Mouse (Mus musculus) neural tube, embryonic 13.5 days (tissue): Measurements from ENCODE around the gene Cntnap1. TPM values are rescaled to one million over a fixed set of nuclear protein-coding genes. Genes with fewer than 3 reads are reported as not detected.

ENCODE experiments used
- ATAC-seq: fragments of 200-750 bp; cut with Nextera tagmentation; 2 replicates; pipeline ENCODE4 v1.8.0; 2017; ENCODE audit warnings: low read depth, mild to moderate bottlenecking, moderate TSS enrichment, moderate library complexity
- H3K27ac ChIP-seq: fragments of 300-500 bp; sonication (generic); replicated peaks from 2 replicates; pipeline ENCODE4 v1.5.1; 2015; ENCODE audit warnings: moderate library complexity, mild to moderate bottlenecking, inconsistent platforms
- H3K27me3 ChIP-seq: fragments of 300-500 bp; sonication (generic); 2 replicates; pipeline ENCODE4 v1.6.1; 2015; ENCODE audit warnings: mild to moderate bottlenecking, inconsistent platforms
- H3K36me3 ChIP-seq: fragments of 300-500 bp; sonication (generic); 2 replicates; pipeline ENCODE4 v1.6.1; 2015; ENCODE audit warnings: mild to moderate bottlenecking, inconsistent platforms
- H3K4me1 ChIP-seq: fragments of 300-500 bp; sonication (generic); replicated peaks from 2 replicates; pipeline ENCODE4 v1.6.1; 2015; ENCODE audit warnings: inconsistent platforms
- H3K4me2 ChIP-seq: fragments of 300-500 bp; sonication (generic); 2 replicates; pipeline ENCODE4 v1.6.1; 2015; ENCODE audit warnings: inconsistent platforms, mild to moderate bottlenecking, moderate library complexity
- H3K4me3 ChIP-seq: fragments of 300-500 bp; sonication (generic); 2 replicates; pipeline ENCODE4 v1.5.1; 2015; ENCODE audit warnings: mild to moderate bottlenecking, inconsistent platforms
- H3K9ac ChIP-seq: fragments of 300-500 bp; sonication (generic); 2 replicates; pipeline ENCODE4 v1.6.1; 2015; ENCODE audit warnings: moderate library complexity, mild to moderate bottlenecking, inconsistent platforms
- H3K9me3 ChIP-seq: fragments of 300-500 bp; sonication (generic); 2 replicates; pipeline ENCODE4 v1.6.1; 2016; ENCODE audit warnings: inconsistent platforms
- WGBS: fragments of 180-500 bp; shearing (Covaris S2); methylation state at CpG from one replicate; pipeline ENCODE4 v1.1.7; 2015; 5-methylcytosine and 5-hydroxymethylcytosine counted together
- polyA plus RNA-seq: library from polyadenylated mRNA; unstranded; fragments of >200 nt; fragmentation: Nextera tagmentation; extraction: Ambion mirVana; gene quantifications from 2 replicates; pipeline ENCODE4 v1.2.1, GENCODE M21; 2015

The Cntnap1 gene
- polyA plus RNA-seq, 1 experiment from 2014 or later: 5.1 TPM

GRCm38 (mm10) chr11:101192646-101193045, 22.3 kb downstream of the Cntnap1 start:
- WGBS: 92% methylated on average over 6 of the region's 6 CpGs
- Histone ChIP-seq H3K4me2 (no peak overlapping the region), H3K36me3 (peaks cover 38% of the 10 kb centered on the region), H3K4me3 (no peak overlapping the region), H3K27me3 (no peaks in the 10 kb centered on the region), H3K4me1 (peaks cover 35% of the 10 kb centered on the region), H3K9ac (no peak overlapping the region), H3K27ac (no peak overlapping the region), H3K9me3 (no peaks in the 10 kb centered on the region)
- no peak for ATAC-seq

- ATAC-seq: no peak
- 87% methylated on average over 7 of the region's 7 CpGs for WGBS
- H3K36me3 ChIP-seq: peaks cover 42% of the 10 kb centered on the region
- H3K9me3 ChIP-seq: no peaks in the 10 kb centered on the region
- no peak overlapping the region for H3K27ac ChIP-seq
- H3K27me3 ChIP-seq: no peaks in the 10 kb centered on the region
- H3K9ac ChIP-seq: no peak overlapping the region
- H3K4me1 ChIP-seq: peaks cover 35% of the 10 kb centered on the region
- no peak overlapping the region for H3K4me3 ChIP-seq
- H3K4me2 ChIP-seq: no peak overlapping the region
Observed at GRCm38 (mm10) chr11:101193076-101193475, 22.8 kb downstream of the Cntnap1 start.

DNA sequence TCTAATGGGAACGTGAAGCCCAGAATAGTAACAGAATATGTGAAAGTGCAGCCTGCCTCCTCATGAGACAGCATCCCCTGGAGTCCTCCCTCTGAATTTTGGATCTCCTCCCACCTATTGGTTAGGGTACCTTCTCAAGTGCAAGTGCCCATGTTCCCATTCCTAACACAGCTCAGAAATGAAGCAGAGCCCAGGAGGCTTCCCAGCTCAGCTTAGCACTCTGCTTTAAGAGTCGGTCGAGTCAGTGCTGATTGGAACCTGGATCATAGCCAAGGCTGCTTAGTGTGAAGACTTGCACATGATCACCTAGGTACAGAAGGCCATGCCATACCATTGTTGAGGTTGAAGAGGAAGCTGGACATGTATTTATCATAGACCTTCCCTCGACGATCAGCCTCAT, 23.8 kb downstream of the Cntnap1 start:
- Histone ChIP-seq H3K27ac (no peak overlapping the region), H3K4me3 (no peak overlapping the region), H3K9me3 (no peaks in the 10 kb centered on the region), H3K9ac (no peak overlapping the region), H3K36me3 (peaks cover 53% of the 10 kb centered on the region), H3K4me1 (peaks cover 25% of the 10 kb centered on the region), H3K27me3 (no peaks in the 10 kb centered on the region), H3K4me2 (no peak overlapping the region)
- ATAC-seq: no peak
- 83% methylated on average over 5 of the region's 5 CpGs for WGBS

GRCm38 (mm10) chr11:101194643-101195042, 24.3 kb downstream of the Cntnap1 start:
- H3K27me3 ChIP-seq: no peaks in the 10 kb centered on the region
- no peak for ATAC-seq
- no peak overlapping the region for H3K4me3 ChIP-seq
- peaks cover 58% of the 10 kb centered on the region for H3K36me3 ChIP-seq
- peaks cover 20% of the 10 kb centered on the region for H3K4me1 ChIP-seq
- H3K9ac ChIP-seq: no peak overlapping the region
- WGBS: 85% methylated on average over 6 of the region's 6 CpGs
- H3K9me3 ChIP-seq: no peaks in the 10 kb centered on the region
- H3K27ac ChIP-seq: no peak overlapping the region
- no peak overlapping the region for H3K4me2 ChIP-seq

- H3K4me3 ChIP-seq: no peak overlapping the region
- no peak overlapping the region for H3K27ac ChIP-seq
- H3K27me3 ChIP-seq: no peaks in the 10 kb centered on the region
- H3K4me2 ChIP-seq: no peak overlapping the region
- H3K36me3 ChIP-seq: peaks cover 62% of the 10 kb centered on the region
- H3K9me3 ChIP-seq: no peaks in the 10 kb centered on the region
- WGBS: 86% methylated on average over 1 of the region's 1 CpGs
- no peak overlapping the region for H3K9ac ChIP-seq
- H3K4me1 ChIP-seq: peaks cover 15% of the 10 kb centered on the region
- no peak for ATAC-seq
Observed at GRCm38 (mm10) chr11:101195101-101195500, 24.8 kb downstream of the Cntnap1 start.

GRCm38 (mm10) chr11:101195571-101195970, 25.2 kb downstream of the Cntnap1 start:
- no peaks in the 10 kb centered on the region for H3K27me3 ChIP-seq
- WGBS: 88% methylated on average over 8 of the region's 8 CpGs
- H3K36me3 ChIP-seq: peaks cover 67% of the 10 kb centered on the region
- no peak overlapping the region for H3K4me2 ChIP-seq
- H3K9ac ChIP-seq: no peak overlapping the region
- peaks cover 11% of the 10 kb centered on the region for H3K4me1 ChIP-seq
- H3K27ac ChIP-seq: no peak overlapping the region
- no peaks in the 10 kb centered on the region for H3K9me3 ChIP-seq
- no peak overlapping the region for H3K4me3 ChIP-seq
- ATAC-seq: no peak

DNA sequence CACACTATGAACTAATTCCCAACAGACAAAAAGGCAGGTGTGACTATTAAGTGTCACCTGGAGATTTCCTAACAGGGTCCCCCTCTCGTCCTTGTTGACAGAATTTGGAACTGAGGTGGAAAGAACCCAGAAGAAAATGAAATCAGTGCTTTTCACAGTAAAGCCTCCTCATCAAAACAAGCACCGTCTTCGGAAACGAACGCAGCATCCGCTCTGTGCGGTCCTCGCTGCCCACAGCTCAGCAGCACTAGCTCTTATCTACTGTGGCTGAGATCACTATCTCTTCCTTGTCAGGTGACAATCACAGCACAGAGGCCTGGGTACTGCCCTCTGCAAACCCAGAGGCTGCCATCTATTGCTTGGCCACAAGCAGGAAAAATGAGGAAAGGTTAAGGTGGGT, 25.9 kb downstream of the Cntnap1 start:
- 93% methylated on average over 8 of the region's 8 CpGs for WGBS

GRCm38 (mm10) chr11:101199555-101199954, 29.2 kb downstream of the Cntnap1 start:
- 94% methylated on average over 3 of the region's 3 CpGs for WGBS
- no peak for ATAC-seq
- Histone ChIP-seq H3K4me2 (no peak overlapping the region), H3K9me3 (no peaks in the 10 kb centered on the region), H3K27ac (no peak overlapping the region), H3K4me3 (no peak overlapping the region), H3K36me3 (peaks cover 70% of the 10 kb centered on the region), H3K4me1 (0 out of 2 replicates have a peak, but pooled peaks cover 4% of the 10 kb centered on the region), H3K27me3 (no peaks in the 10 kb centered on the region), H3K9ac (no peak overlapping the region)

More for the DNA sequence above, 25.9 kb downstream of the Cntnap1 start:
- Histone ChIP-seq H3K27ac (no peak overlapping the region), H3K36me3 (peaks cover 70% of the 10 kb centered on the region), H3K9ac (no peak overlapping the region), H3K27me3 (no peaks in the 10 kb centered on the region), H3K4me2 (no peak overlapping the region), H3K4me3 (no peak overlapping the region), H3K4me1 (peaks cover 8% of the 10 kb centered on the region), H3K9me3 (no peaks in the 10 kb centered on the region)
- ATAC-seq: no peak

DNA sequence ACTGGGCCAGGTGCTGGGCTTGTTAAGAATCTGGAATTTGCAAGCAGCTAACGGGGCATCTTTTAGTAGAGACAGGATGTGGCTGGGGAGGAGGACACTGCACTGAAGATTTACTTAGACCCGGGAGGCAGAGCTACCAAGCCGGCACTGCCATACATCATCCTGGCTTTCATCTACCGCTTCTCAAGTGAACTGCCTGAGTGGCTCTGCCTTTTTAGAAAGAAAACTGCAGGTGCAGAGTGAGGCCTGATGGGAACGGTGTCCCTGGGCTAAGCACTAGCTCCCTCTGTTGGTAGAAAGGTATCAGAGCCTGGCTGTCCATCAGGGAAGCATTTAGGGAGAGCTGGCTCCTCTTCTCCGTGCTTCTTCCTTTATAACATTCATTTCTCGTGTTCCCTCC, 30.7 kb downstream of the Cntnap1 start:
- no peak overlapping the region for H3K27ac ChIP-seq
- no peak; the same call in 1 of the 2 replicates for ATAC-seq
- no peaks in the 10 kb centered on the region for H3K27me3 ChIP-seq
- H3K4me3 ChIP-seq: no peak overlapping the region
- 0 out of 2 replicates have a peak, but pooled peaks cover 4% of the 10 kb centered on the region for H3K4me1 ChIP-seq
- H3K9ac ChIP-seq: no peak overlapping the region; the same call in 1 of the 2 replicates
- H3K9me3 ChIP-seq: no peaks in the 10 kb centered on the region
- 14% methylated on average over 7 of the region's 7 CpGs for WGBS
- H3K36me3 ChIP-seq: peaks cover 57% of the 10 kb centered on the region
- no peak overlapping the region for H3K4me2 ChIP-seq

- H3K27ac ChIP-seq: no peak overlapping the region
- H3K27me3 ChIP-seq: no peaks in the 10 kb centered on the region
- peaks cover 75% of the 10 kb centered on the region for H3K36me3 ChIP-seq
- no peak overlapping the region for H3K4me2 ChIP-seq
- H3K9me3 ChIP-seq: no peaks in the 10 kb centered on the region
- H3K9ac ChIP-seq: no peak overlapping the region
- no peak overlapping the region for H3K4me3 ChIP-seq
- H3K4me1 ChIP-seq: no peaks in the 10 kb centered on the region
- ATAC-seq: peak; percentile 85; the same call in 1 of the 2 replicates
- WGBS: 47% methylated on average over 3 of the region's 3 CpGs
Observed at GRCm38 (mm10) chr11:101211970-101212369, 41.6 kb downstream of the Cntnap1 start.

DNA sequence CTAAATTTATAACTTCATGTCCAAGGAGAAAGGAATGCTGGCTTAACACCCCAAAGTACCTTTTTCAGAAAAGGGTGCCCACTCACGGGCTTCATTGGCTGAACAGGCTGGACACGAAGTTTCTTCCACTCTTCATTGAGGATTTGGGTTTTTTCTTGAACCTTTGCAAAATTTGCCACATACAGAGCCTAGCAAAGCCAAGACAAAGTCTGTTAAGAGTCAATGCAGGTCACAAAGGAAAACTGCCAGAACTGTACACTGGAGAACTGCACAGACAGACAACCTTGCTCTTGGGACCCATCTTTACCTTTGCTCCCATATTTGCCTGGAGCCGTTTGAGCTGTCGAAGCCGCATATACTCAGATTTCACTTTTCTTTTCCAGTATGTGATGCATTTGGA, 46.6 kb downstream of the Cntnap1 start:
- Histone ChIP-seq H3K27me3 (no peaks in the 10 kb centered on the region), H3K27ac (no peak overlapping the region), H3K4me1 (no peaks in the 10 kb centered on the region), H3K4me2 (no peak overlapping the region), H3K36me3 (peaks cover 42% of the 10 kb centered on the region), H3K4me3 (no peak overlapping the region), H3K9me3 (no peaks in the 10 kb centered on the region), H3K9ac (no peak overlapping the region)
- 91% methylated on average over 5 of the region's 5 CpGs for WGBS
- no peak for ATAC-seq

DNA sequence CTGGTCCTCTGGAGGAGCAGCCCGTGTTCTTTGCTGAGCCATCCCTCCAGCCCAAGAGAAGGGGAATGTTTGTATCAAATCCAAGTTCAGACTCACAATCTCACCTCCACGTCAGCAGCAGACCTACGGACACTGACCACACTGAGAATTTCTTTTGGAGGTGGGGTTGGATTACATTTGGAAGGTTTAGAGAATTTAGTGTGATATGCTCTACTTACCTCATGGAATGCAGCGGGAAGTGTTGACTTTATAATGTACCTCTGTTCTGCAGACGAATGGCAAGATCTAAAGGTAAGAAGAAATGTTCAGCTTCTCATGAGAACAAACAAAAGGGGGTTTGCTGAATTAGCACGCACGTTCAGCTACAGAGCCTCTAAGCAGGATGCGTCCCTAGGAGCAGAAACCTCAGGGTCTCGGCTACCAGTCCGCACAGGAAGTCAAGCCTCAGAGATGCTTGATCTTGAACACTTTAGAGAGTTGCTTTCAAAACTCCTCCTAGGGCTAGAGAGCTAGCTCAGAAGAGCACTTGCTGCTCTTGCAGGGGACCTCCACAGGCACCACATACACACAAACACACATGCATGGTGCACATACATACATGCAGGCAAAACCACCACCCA, 48.2 kb downstream of the Cntnap1 start:
- Histone ChIP-seq H3K4me1 (no peaks in the 10 kb centered on the region), H3K36me3 (peaks cover 31% of the 10 kb centered on the region), H3K9ac (no peak overlapping the region), H3K27me3 (no peaks in the 10 kb centered on the region), H3K4me3 (no peak overlapping the region), H3K9me3 (no peaks in the 10 kb centered on the region), H3K4me2 (no peak overlapping the region), H3K27ac (no peak overlapping the region)
- ATAC-seq: no peak
- 85% methylated on average over 10 of the region's 10 CpGs for WGBS

- H3K36me3 ChIP-seq: peaks cover 10% of the 10 kb centered on the region
Observed at GRCm38 (mm10) chr11:101220853-101221252, 50.5 kb downstream of the Cntnap1 start.

More at GRCm38 (mm10) chr11:101220853-101221252, 50.5 kb downstream of the Cntnap1 start:
- Histone ChIP-seq H3K9me3 (no peaks in the 10 kb centered on the region), H3K27me3 (no peaks in the 10 kb centered on the region), H3K27ac (no peak overlapping the region), H3K9ac (no peak overlapping the region), H3K4me1 (peaks cover 8% of the 10 kb centered on the region), H3K4me2 (no peak overlapping the region), H3K4me3 (no peak overlapping the region)
- WGBS: 63% methylated on average over 2 of the region's 2 CpGs
- no peak for ATAC-seq
